Mouse (Mus musculus) midbrain, embryonic 14.5 days (tissue): ENCODE measurements around the gene Mitf. TPM values are rescaled to one million over a fixed set of nuclear protein-coding genes. Genes with fewer than 3 reads are reported as not detected.

ENCODE experiments used
- ATAC-seq: fragments of 200-750 bp; cut with Nextera tagmentation; 2 replicates; pipeline ENCODE4 v1.8.0; 2017; ENCODE audit warnings: moderate number of reproducible peaks, moderate library complexity; ENCODE audit not compliant: low FRiP score, low TSS enrichment
- DNase-seq: peaks from one replicate; pipeline ENCODE4 v3.0.0-alpha.2; 2015
- H3K27ac ChIP-seq: fragments of 300-500 bp; sonication (generic); replicated peaks from 2 replicates; pipeline ENCODE4 v1.5.1; 2014; ENCODE audit warnings: mild to moderate bottlenecking, low read depth, low read length, moderate library complexity
- H3K27me3 ChIP-seq: fragments of 300-500 bp; sonication (generic); 2 replicates; pipeline ENCODE4 v1.6.1; 2014; ENCODE audit warnings: low read length, control low read depth, mixed read lengths; ENCODE audit not compliant: control insufficient read depth, insufficient read depth
- H3K36me3 ChIP-seq: fragments of 300-500 bp; sonication (generic); 2 replicates; pipeline ENCODE4 v1.6.1; 2014; ENCODE audit warnings: low read length, control low read depth; ENCODE audit not compliant: control insufficient read depth, insufficient read depth
- H3K4me1 ChIP-seq: fragments of 300-500 bp; sonication (generic); 2 replicates; pipeline ENCODE4 v1.6.1; 2014; ENCODE audit warnings: mild to moderate bottlenecking, antibody characterized with exemption, low read length, control low read depth; ENCODE audit not compliant: control insufficient read depth, insufficient read depth
- H3K4me2 ChIP-seq: fragments of 300-500 bp; sonication (generic); 2 replicates; pipeline ENCODE4 v1.6.1; 2014; ENCODE audit warnings: mild to moderate bottlenecking, low read length, moderate library complexity
- H3K4me3 ChIP-seq: fragments of 300-500 bp; sonication (generic); replicated peaks from 2 replicates; pipeline ENCODE4 v1.5.1; 2014; ENCODE audit warnings: low read depth, low read length
- H3K9ac ChIP-seq: fragments of 300-500 bp; sonication (generic); replicated peaks from 2 replicates; pipeline ENCODE4 v1.6.1; 2014; ENCODE audit warnings: mild to moderate bottlenecking, low read length, moderate library complexity
- H3K9me3 ChIP-seq: fragments of 300-500 bp; sonication (generic); 2 replicates; pipeline ENCODE4 v1.6.1; 2016; ENCODE audit warnings: low read length, control low read depth, mixed read lengths; ENCODE audit not compliant: control insufficient read depth
- WGBS: fragments of 180-500 bp; shearing (Covaris S2); extraction: QIAGEN DNeasy Blood & Tissue Kit; methylation state at CpG from one replicate; pipeline ENCODE4 v1.1.7; 2014; 5-methylcytosine and 5-hydroxymethylcytosine counted together
- polyA plus RNA-seq: library from polyadenylated mRNA; unstranded; fragments of >200 nt; fragmentation: Nextera tagmentation; extraction: Ambion mirVana; gene quantifications from 2 replicates; pipeline ENCODE4 v1.2.1, GENCODE M21; 2014

Mitf gene
- polyA plus RNA-seq, 1 experiment from 2014 or later, result 0.74 TPM

DNA sequence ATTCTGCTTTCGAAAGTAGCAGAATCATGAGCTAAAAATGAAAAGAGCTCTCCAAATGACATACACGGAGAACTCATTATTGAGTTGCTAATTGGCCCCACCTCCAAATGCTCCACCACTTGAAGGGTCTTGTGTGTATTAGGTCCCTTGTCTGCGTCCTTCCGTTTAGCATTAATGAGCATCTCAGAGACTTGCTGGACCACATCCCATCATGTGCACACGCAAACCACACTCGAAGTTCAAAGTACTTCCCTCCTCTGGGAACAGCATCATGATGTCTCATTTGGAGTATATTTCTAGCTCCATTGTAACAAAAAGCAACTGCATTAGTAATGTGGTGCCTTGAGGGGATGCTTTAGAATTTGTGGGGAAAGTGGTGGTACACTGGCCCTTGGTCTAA is 24.6 kb upstream of the Mitf start:
- 75% methylated on average over 6 of the region's 6 CpGs for WGBS
- Histone ChIP-seq H3K9ac (no peak overlapping the region), H3K27me3 (no peaks in the 10 kb centered on the region), H3K27ac (no peak overlapping the region), H3K36me3 (no peaks in the 10 kb centered on the region), H3K4me1 (no peaks in the 10 kb centered on the region), H3K4me3 (no peak overlapping the region), H3K4me2 (no peak overlapping the region), H3K9me3 (no peaks in the 10 kb centered on the region)
- ATAC-seq (no peak), DNase-seq (peak; percentile 30)

GRCm38 (mm10) chr6:97786871-97787270 is 20.0 kb upstream of the Mitf start:
- Histone ChIP-seq H3K9me3 (no peaks in the 10 kb centered on the region), H3K4me3 (no peak overlapping the region), H3K27me3 (no peaks in the 10 kb centered on the region), H3K36me3 (no peaks in the 10 kb centered on the region), H3K4me2 (no peak overlapping the region), H3K4me1 (no peaks in the 10 kb centered on the region), H3K27ac (no peak overlapping the region), H3K9ac (no peak overlapping the region)
- WGBS, result 87% methylated on average over 4 of the region's 4 CpGs
- no peak for ATAC-seq
- no peak for DNase-seq

DNA sequence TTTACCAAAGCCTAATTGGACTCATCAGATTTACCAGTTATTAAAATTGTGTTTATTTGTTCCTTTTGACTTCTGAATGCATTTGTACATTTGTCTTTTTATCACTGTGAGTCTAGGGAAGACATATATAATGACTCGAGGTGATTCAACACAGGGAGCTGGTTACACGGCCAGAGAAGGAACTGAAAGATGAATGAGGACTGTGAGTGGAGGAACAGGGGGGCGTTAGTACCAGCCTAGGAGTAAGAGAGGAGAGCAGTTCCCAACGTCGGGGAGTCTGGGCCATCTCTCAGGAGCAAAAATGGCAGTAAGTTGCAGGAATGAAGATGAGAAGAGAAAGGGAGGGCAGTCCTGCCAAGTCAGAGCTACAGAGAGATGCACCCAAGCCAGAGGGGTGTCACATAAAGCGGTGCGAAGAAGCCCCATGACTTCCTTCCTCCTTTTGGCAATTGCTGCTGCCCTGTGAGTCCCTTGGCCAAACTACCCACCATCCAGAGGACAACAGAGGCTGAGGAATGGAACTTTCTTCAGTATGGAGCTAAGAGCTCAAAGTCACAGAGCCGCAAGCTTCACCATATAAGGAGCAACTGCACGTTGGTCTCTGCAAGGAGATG is 18.4 kb upstream of the Mitf start:
- Histone ChIP-seq H3K9me3 (no peaks in the 10 kb centered on the region), H3K4me3 (no peak overlapping the region), H3K27me3 (no peaks in the 10 kb centered on the region), H3K4me1 (no peaks in the 10 kb centered on the region), H3K4me2 (no peak overlapping the region), H3K9ac (no peak overlapping the region), H3K27ac (no peak overlapping the region), H3K36me3 (no peaks in the 10 kb centered on the region)
- ATAC-seq, result no peak
- DNase-seq, result no peak
- 82% methylated on average over 9 of the region's 9 CpGs for WGBS

GRCm38 (mm10) chr6:97789700-97790099 is 17.2 kb upstream of the Mitf start:
- Histone ChIP-seq H3K4me3 (no peak overlapping the region), H3K9me3 (no peaks in the 10 kb centered on the region), H3K36me3 (no peaks in the 10 kb centered on the region), H3K4me1 (no peaks in the 10 kb centered on the region), H3K4me2 (no peak overlapping the region), H3K27ac (no peak overlapping the region), H3K27me3 (no peaks in the 10 kb centered on the region), H3K9ac (no peak overlapping the region)
- 86% methylated on average over 7 of the region's 7 CpGs for WGBS
- DNase-seq, result no peak
- no peak for ATAC-seq

- no peaks in the 10 kb centered on the region for H3K27me3 ChIP-seq
- no peaks in the 10 kb centered on the region for H3K4me1 ChIP-seq
- H3K4me3 ChIP-seq, result no peak overlapping the region
- no peak overlapping the region for H3K4me2 ChIP-seq
- H3K9ac ChIP-seq, result no peak overlapping the region
- WGBS, result 92% methylated on average over 1 of the region's 1 CpGs
- DNase-seq, result no peak
- H3K36me3 ChIP-seq, result no peaks in the 10 kb centered on the region
- no peaks in the 10 kb centered on the region for H3K9me3 ChIP-seq
- no peak for ATAC-seq
- H3K27ac ChIP-seq, result no peak overlapping the region
Observed at GRCm38 (mm10) chr6:97792104-97792503, 14.7 kb upstream of the Mitf start.

- H3K4me2 ChIP-seq, result no peak overlapping the region
- H3K27me3 ChIP-seq, result no peaks in the 10 kb centered on the region
- no peaks in the 10 kb centered on the region for H3K36me3 ChIP-seq
- H3K27ac ChIP-seq, result no peak overlapping the region
- H3K4me1 ChIP-seq, result no peaks in the 10 kb centered on the region
- no peak overlapping the region for H3K9ac ChIP-seq
- H3K4me3 ChIP-seq, result no peak overlapping the region
- WGBS, result 28% methylated on average over 2 of the region's 2 CpGs
- H3K9me3 ChIP-seq, result no peaks in the 10 kb centered on the region
- ATAC-seq (no peak), DNase-seq (no peak)
Observed at GRCm38 (mm10) chr6:97795175-97795574, 11.7 kb upstream of the Mitf start.

DNA sequence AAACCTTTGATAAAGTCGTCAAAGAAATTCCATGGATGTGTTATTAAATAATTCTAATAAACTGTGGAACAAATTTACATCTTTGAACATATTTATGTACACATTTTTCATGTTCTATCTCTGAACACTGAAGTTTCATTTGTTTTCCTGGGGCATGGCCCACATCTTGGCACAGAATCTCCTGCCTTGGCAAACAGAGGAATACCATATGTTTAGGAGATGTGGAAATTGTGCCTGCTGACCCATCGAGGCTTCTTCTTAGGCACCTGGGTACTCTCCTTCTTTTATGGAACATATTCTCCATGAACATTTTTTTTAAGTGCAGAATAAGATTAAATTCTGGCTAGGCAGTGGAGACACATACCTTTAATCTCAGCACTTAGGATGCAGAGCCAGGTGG is 6.2 kb upstream of the Mitf start:
- ATAC-seq, result no peak
- H3K9me3 ChIP-seq, result no peaks in the 10 kb centered on the region
- H3K27me3 ChIP-seq, result no peaks in the 10 kb centered on the region
- no peak overlapping the region for H3K9ac ChIP-seq
- no peak for DNase-seq
- 67% methylated on average over 2 of the region's 2 CpGs for WGBS
- no peak overlapping the region for H3K4me3 ChIP-seq
- no peak overlapping the region for H3K4me2 ChIP-seq
- no peak overlapping the region for H3K27ac ChIP-seq
- no peaks in the 10 kb centered on the region for H3K4me1 ChIP-seq
- H3K36me3 ChIP-seq, result no peaks in the 10 kb centered on the region

DNA sequence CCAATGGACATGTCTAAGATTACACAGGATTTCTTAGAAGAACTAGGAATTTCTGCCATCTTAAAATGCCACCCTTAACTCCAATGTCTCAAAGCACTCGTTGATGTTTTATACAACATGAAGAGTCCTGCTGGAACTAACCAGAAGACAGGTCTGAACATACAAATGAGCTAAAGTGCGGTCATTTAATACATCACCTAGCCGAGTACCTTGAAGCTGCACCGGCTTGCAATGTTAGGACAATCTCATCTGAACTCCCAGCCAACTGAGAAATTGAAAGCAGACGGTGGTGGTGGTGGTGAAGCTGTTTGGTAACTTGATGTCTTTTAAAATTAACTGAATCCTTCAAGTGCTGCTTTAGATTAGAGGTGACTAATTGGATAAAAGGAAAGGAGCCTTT is 801 bp upstream of the Mitf start:
- WGBS, result 55% methylated on average over 5 of the region's 5 CpGs
- Histone ChIP-seq H3K4me1 (no peaks in the 10 kb centered on the region), H3K27ac (no peak overlapping the region), H3K36me3 (no peaks in the 10 kb centered on the region), H3K27me3 (no peaks in the 10 kb centered on the region), H3K9me3 (no peaks in the 10 kb centered on the region), H3K4me2 (peak overlapping the region; percentile 99), H3K4me3 (peak overlapping the region; percentile 64), H3K9ac (0 out of 2 replicates have a peak overlapping the region, but pooled peaks have one; percentile 23)
- DNase-seq, result no peak
- no peak for ATAC-seq

DNA sequence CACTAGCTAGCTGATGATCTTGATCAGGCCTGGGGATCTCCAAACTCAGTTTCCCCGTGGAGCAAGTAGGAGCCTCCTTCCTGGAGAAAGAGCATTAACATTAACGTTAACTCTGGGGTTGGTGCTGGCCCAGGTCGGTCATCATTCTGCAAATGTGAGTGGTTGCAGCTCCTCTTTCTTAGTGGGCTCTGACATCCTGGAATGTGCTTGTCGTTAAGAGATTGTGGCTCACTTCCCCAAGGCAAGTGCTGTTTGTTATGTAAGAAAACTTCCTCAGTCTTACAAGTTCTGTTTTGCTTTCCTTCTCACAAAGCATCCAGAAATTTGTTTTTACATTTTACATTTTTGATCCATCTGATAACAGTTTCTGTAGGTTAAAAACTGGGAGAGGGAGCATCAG is 7.3 kb downstream of the Mitf start:
- Histone ChIP-seq H3K4me2 (no peak overlapping the region), H3K9me3 (no peaks in the 10 kb centered on the region), H3K36me3 (no peaks in the 10 kb centered on the region), H3K9ac (no peak overlapping the region), H3K27me3 (no peaks in the 10 kb centered on the region), H3K27ac (no peak overlapping the region), H3K4me1 (no peaks in the 10 kb centered on the region), H3K4me3 (no peak overlapping the region)
- ATAC-seq, result no peak
- WGBS, result 82% methylated on average over 4 of the region's 4 CpGs
- DNase-seq, result no peak
